Mouse (Mus musculus) megakaryocyte, embryonic 14.5 days (primary cell): ENCODE measurements around the gene Rapgef4. TPM values are rescaled to one million over a fixed set of nuclear protein-coding genes. Genes with fewer than 3 reads are reported as not detected.
A peak's percentile ranks its signal among the peaks of the same experiment; 100 is the strongest.

Experiments used
- H3K27me3 ChIP-seq: replicated peaks from 2 replicates; pipeline ENCODE3; 2012; ENCODE audit warnings: inconsistent platforms
- H3K36me3 ChIP-seq: replicated peaks from 2 replicates; pipeline ENCODE3; 2012; ENCODE audit warnings: low read length, inconsistent platforms, mixed read lengths
- H3K4me1 ChIP-seq: 2 replicates; pipeline ENCODE4 v1.6.1; 2012; ENCODE audit warnings: inconsistent platforms
- H3K4me3 ChIP-seq: replicated peaks from 2 replicates; pipeline ENCODE3; 2012; ENCODE audit warnings: moderate library complexity, mild to moderate bottlenecking, inconsistent platforms
- H3K9me3 ChIP-seq: 2 replicates; pipeline ENCODE4 v1.6.1; 2012; ENCODE audit warnings: inconsistent platforms
- FLI1 ChIP-seq: IDR thresholded peaks from 2 replicates; pipeline ENCODE4 v1.6.1; 2012; ENCODE audit warnings: low read length, inconsistent platforms, mixed read lengths
- GATA1 ChIP-seq: IDR thresholded peaks from 3 replicates; pipeline ENCODE4 v1.6.1; 2012; ENCODE audit warnings: mixed read lengths, low read length, inconsistent platforms, borderline replicate concordance
- polyA plus RNA-seq: library from polyadenylated mRNA; stranded (reverse); fragments of >175 nt; gene quantifications from 2 replicates; pipeline ENCODE4 v1.2.3, GENCODE M21; 2012; ENCODE audit warnings: low replicate concordance; ENCODE audit not compliant: insufficient read depth

Rapgef4 gene
- polyA plus RNA-seq, 1 experiment = not detected

GRCm38 (mm10) chr2:72178515-72178914, 197.5 kb downstream of the Rapgef4 start:
- H3K4me1 ChIP-seq = peaks cover 38% of the 10 kb centered on the region
- no peak for TF ChIP-seq FLI1
- TF ChIP-seq GATA1 = no peak
- no peaks in the 10 kb centered on the region for H3K9me3 ChIP-seq
- H3K36me3 ChIP-seq = no peaks in the 10 kb centered on the region
- H3K4me3 ChIP-seq = no peak overlapping the region
- H3K27me3 ChIP-seq = peaks cover 12% of the 10 kb centered on the region

- TF ChIP-seq FLI1 (no peak), GATA1 (no peak)
Measured at GRCm38 (mm10) chr2:72179600-72180301, 198.7 kb downstream of the Rapgef4 start.

GRCm38 (mm10) chr2:72181443-72181842, 200.4 kb downstream of the Rapgef4 start:
- Histone ChIP-seq H3K36me3 (no peaks in the 10 kb centered on the region), H3K27me3 (peaks cover 17% of the 10 kb centered on the region), H3K4me3 (no peak overlapping the region), H3K4me1 (peaks cover 41% of the 10 kb centered on the region), H3K9me3 (no peaks in the 10 kb centered on the region)
- no peak for TF ChIP-seq FLI1
- TF ChIP-seq GATA1 = no peak

More at GRCm38 (mm10) chr2:72179600-72180301, 198.7 kb downstream of the Rapgef4 start:
- Histone ChIP-seq H3K36me3 (no peaks in the 10 kb centered on the region), H3K4me1 (peaks cover 41% of the 10 kb centered on the region), H3K27me3 (peaks cover 12% of the 10 kb centered on the region), H3K4me3 (no peak overlapping the region), H3K9me3 (no peaks in the 10 kb centered on the region)

GRCm38 (mm10) chr2:72183751-72184150, 202.7 kb downstream of the Rapgef4 start:
- Histone ChIP-seq H3K9me3 (no peaks in the 10 kb centered on the region), H3K27me3 (peaks cover 17% of the 10 kb centered on the region), H3K4me3 (no peak overlapping the region), H3K4me1 (peaks cover 28% of the 10 kb centered on the region), H3K36me3 (no peaks in the 10 kb centered on the region)
- TF ChIP-seq FLI1 = no peak
- no peak for TF ChIP-seq GATA1

GRCm38 (mm10) chr2:72196190-72196965, 215.3 kb downstream of the Rapgef4 start:
- Histone ChIP-seq H3K36me3 (peaks cover 3% of the 10 kb centered on the region), H3K4me3 (peak overlapping the region; percentile 67), H3K9me3 (peaks cover 5% of the 10 kb centered on the region), H3K27me3 (peaks cover 2% of the 10 kb centered on the region), H3K4me1 (peaks cover 27% of the 10 kb centered on the region)
- TF ChIP-seq FLI1 = no peak
- no peak for TF ChIP-seq GATA1

GRCm38 (mm10) chr2:72197026-72197425, 216.0 kb downstream of the Rapgef4 start:
- no peak overlapping the region for H3K4me3 ChIP-seq
- H3K36me3 ChIP-seq = no peaks in the 10 kb centered on the region
- peaks cover 29% of the 10 kb centered on the region for H3K4me1 ChIP-seq
- no peaks in the 10 kb centered on the region for H3K27me3 ChIP-seq
- no peaks in the 10 kb centered on the region for H3K9me3 ChIP-seq
- TF ChIP-seq FLI1 (no peak), GATA1 (no peak)

- no peak for TF ChIP-seq FLI1
- no peak for TF ChIP-seq GATA1
- Histone ChIP-seq H3K4me3 (no peak overlapping the region), H3K27me3 (peaks cover 2% of the 10 kb centered on the region), H3K4me1 (peaks cover 22% of the 10 kb centered on the region), H3K9me3 (no peaks in the 10 kb centered on the region), H3K36me3 (no peaks in the 10 kb centered on the region)
Measured at GRCm38 (mm10) chr2:72199451-72199850, 218.4 kb downstream of the Rapgef4 start.

- TF ChIP-seq FLI1 (no peak), GATA1 (no peak)
- Histone ChIP-seq H3K4me1 (peaks cover 15% of the 10 kb centered on the region), H3K4me3 (no peak overlapping the region), H3K27me3 (peaks cover 16% of the 10 kb centered on the region), H3K36me3 (no peaks in the 10 kb centered on the region), H3K9me3 (no peaks in the 10 kb centered on the region)
Measured at GRCm38 (mm10) chr2:72201506-72201905, 220.5 kb downstream of the Rapgef4 start.

- Histone ChIP-seq H3K36me3 (no peaks in the 10 kb centered on the region), H3K27me3 (peaks cover 22% of the 10 kb centered on the region), H3K9me3 (no peaks in the 10 kb centered on the region), H3K4me3 (no peak overlapping the region), H3K4me1 (peaks cover 9% of the 10 kb centered on the region)
- no peak for TF ChIP-seq GATA1
- no peak for TF ChIP-seq FLI1
Measured at GRCm38 (mm10) chr2:72202252-72202651, 221.2 kb downstream of the Rapgef4 start.

- H3K9me3 ChIP-seq = no peaks in the 10 kb centered on the region
- no peak overlapping the region for H3K4me3 ChIP-seq
- H3K36me3 ChIP-seq = no peaks in the 10 kb centered on the region
- H3K27me3 ChIP-seq = peaks cover 31% of the 10 kb centered on the region
- TF ChIP-seq GATA1 (no peak), FLI1 (no peak)
- peaks cover 9% of the 10 kb centered on the region for H3K4me1 ChIP-seq
Measured at GRCm38 (mm10) chr2:72203609-72204008, 222.6 kb downstream of the Rapgef4 start.
